Mouse (Mus musculus) heart, embryonic 14.5 days (tissue): Measurements from ENCODE around the gene Traf3ip3. TPM values are rescaled to one million over a fixed set of nuclear protein-coding genes. Genes with fewer than 3 reads are reported as not detected.

Experiments used
- ATAC-seq: fragments of 200-750 bp; cut with Nextera tagmentation; 2 replicates; pipeline ENCODE4 v1.8.0; 2017; ENCODE audit warnings: low read depth, moderate TSS enrichment; ENCODE audit not compliant: insufficient number of reproducible peaks, insufficient read depth, low FRiP score
- H3K27ac ChIP-seq, 2 experiments: fragments of 200-500 bp in 1 of 2; fragments of 300-500 bp in 1 of 2; sonication (generic) in 1 of 2; replicated peaks in 1 of 2; 2 replicates each; pipeline ENCODE4 v1.5.1; 2012 to 2014; ENCODE audit warnings: low read depth in 2 of 2, low read length in 2 of 2, control low read depth in 1 of 2, mild to moderate bottlenecking in 1 of 2, mixed read lengths in 1 of 2; ENCODE audit not compliant: control insufficient read depth in 1 of 2, insufficient read depth in 1 of 2
- H3K27me3 ChIP-seq: fragments of 300-500 bp; sonication (generic); 2 replicates; pipeline ENCODE4 v1.6.1; 2014; ENCODE audit warnings: mild to moderate bottlenecking, low read length, control low read depth; ENCODE audit not compliant: control insufficient read depth, insufficient read depth
- H3K36me3 ChIP-seq: fragments of 300-500 bp; sonication (generic); 2 replicates; pipeline ENCODE4 v1.6.1; 2014; ENCODE audit warnings: mild to moderate bottlenecking, control low read depth, low read length, mixed read lengths; ENCODE audit not compliant: control insufficient read depth, insufficient read depth
- H3K4me1 ChIP-seq, 2 experiments: fragments of 200-500 bp in 1 of 2; fragments of 300-500 bp in 1 of 2; sonication (generic) in 1 of 2; 2 replicates each; pipeline ENCODE4 v1.6.1; 2012 to 2014; ENCODE audit warnings: low read length in 2 of 2, control low read depth in 1 of 2, mixed read lengths in 1 of 2; ENCODE audit not compliant: control insufficient read depth in 2 of 2, insufficient read depth in 2 of 2
- H3K4me2 ChIP-seq: fragments of 300-500 bp; sonication (generic); 2 replicates; pipeline ENCODE4 v1.6.1; 2014; ENCODE audit warnings: mild to moderate bottlenecking, low read length
- H3K4me3 ChIP-seq, 2 experiments: fragments of 200-500 bp in 1 of 2; fragments of 300-500 bp in 1 of 2; sonication (generic) in 1 of 2; 2 replicates each; pipeline ENCODE4 v1.5.1; 2012 to 2014; ENCODE audit warnings: low read length in 2 of 2, mild to moderate bottlenecking in 2 of 2, control low read depth in 1 of 2, low read depth in 1 of 2, moderate library complexity in 1 of 2; ENCODE audit not compliant: control insufficient read depth in 1 of 2, insufficient read depth in 1 of 2
- H3K9ac ChIP-seq: fragments of 300-500 bp; sonication (generic); 2 replicates; pipeline ENCODE4 v1.6.1; 2014; ENCODE audit warnings: mild to moderate bottlenecking, low read length
- H3K9me3 ChIP-seq: fragments of 300-500 bp; sonication (generic); 2 replicates; pipeline ENCODE4 v1.6.1; 2016; ENCODE audit warnings: low read length, control low read depth; ENCODE audit not compliant: control insufficient read depth
- WGBS: fragments of 180-500 bp; shearing (Covaris S2); extraction: QIAGEN DNeasy Blood & Tissue Kit; methylation state at CpG from one replicate; pipeline ENCODE4 v1.1.7; 2014; 5-methylcytosine and 5-hydroxymethylcytosine counted together
- polyA plus RNA-seq: library from polyadenylated mRNA; unstranded; fragments of >200 nt; fragmentation: Nextera tagmentation; extraction: Ambion mirVana; gene quantifications from 2 replicates; pipeline ENCODE4 v1.2.1, GENCODE M21; 2014

The Traf3ip3 gene
- polyA plus RNA-seq, 1 experiment from 2014 or later, result 1.9 TPM

- H3K4me3 ChIP-seq, result no peak within 1 kb of the TSS
- H3K27ac ChIP-seq, result no peak within 1 kb of the TSS
- H3K9me3 ChIP-seq, result no peaks in the 10 kb centered on the region
- H3K36me3 ChIP-seq, result no peaks in the 10 kb centered on the region
- WGBS, result 81% methylated on average over 3 of the region's 3 CpGs
- ATAC-seq, result no peak
- H3K4me2 ChIP-seq, result no peak within 1 kb of the TSS
- peaks cover 0 to 5% of the 10 kb centered on the region in 2 experiments; a peak in 1 of 4 replicates for H3K4me1 ChIP-seq
- no peak within 1 kb of the TSS for H3K9ac ChIP-seq
- no peaks in the 10 kb centered on the region for H3K27me3 ChIP-seq
Observed at GRCm38 (mm10) chr1:193207503-193207902, 6.0 kb upstream of the Traf3ip3 start, which contains the start of gene Lamb3. Gene Lamb3, plus strand, starts transcription at chr1:193207699.

GRCm38 (mm10) chr1:193205431-193205830 lies 3.9 kb upstream of the Traf3ip3 start:
- H3K4me1 ChIP-seq, result peaks cover 0 to 5% of the 10 kb centered on the region in 2 experiments; a peak in 1 of 4 replicates
- no peak overlapping the region for H3K27ac ChIP-seq
- no peak for ATAC-seq
- WGBS, result 89% methylated on average over 2 of the region's 2 CpGs
- no peak overlapping the region for H3K9ac ChIP-seq
- H3K27me3 ChIP-seq, result no peaks in the 10 kb centered on the region
- no peaks in the 10 kb centered on the region for H3K36me3 ChIP-seq
- no peak overlapping the region for H3K4me2 ChIP-seq
- H3K4me3 ChIP-seq, result no peak overlapping the region
- H3K9me3 ChIP-seq, result no peaks in the 10 kb centered on the region

- no peaks in the 10 kb centered on the region for H3K9me3 ChIP-seq
- H3K27me3 ChIP-seq, result no peaks in the 10 kb centered on the region
- no peaks in the 10 kb centered on the region for H3K36me3 ChIP-seq
- no peak overlapping the region for H3K4me2 ChIP-seq
- no peak for ATAC-seq
- H3K4me1 ChIP-seq, result peaks cover 0 to 5% of the 10 kb centered on the region in 2 experiments; a peak in 1 of 4 replicates
- H3K4me3 ChIP-seq, result no peak overlapping the region
- no peak overlapping the region for H3K27ac ChIP-seq
- WGBS, result 54% methylated on average over 2 of the region's 2 CpGs
- no peak overlapping the region for H3K9ac ChIP-seq
Observed at GRCm38 (mm10) chr1:193203821-193204220, 2.3 kb upstream of the Traf3ip3 start.

- WGBS, result 75% methylated on average over 8 of the region's 8 CpGs
- Histone ChIP-seq H3K27me3 (no peaks in the 10 kb centered on the region), H3K4me3 (no peak overlapping the region), H3K9ac (no peak overlapping the region), H3K36me3 (no peaks in the 10 kb centered on the region), H3K4me2 (no peak overlapping the region), H3K27ac (no peak overlapping the region), H3K9me3 (no peaks in the 10 kb centered on the region), H3K4me1 (peaks cover 0 to 8% of the 10 kb centered on the region in 2 experiments; a peak in 1 of 4 replicates)
- ATAC-seq, result no peak
Observed at GRCm38 (mm10) chr1:193200640-193201382, 692 bp downstream of the Traf3ip3 start.

- Histone ChIP-seq H3K27ac (no peak overlapping the region), H3K4me3 (no peak overlapping the region), H3K9me3 (no peaks in the 10 kb centered on the region), H3K4me1 (0 out of 4 replicates have a peak, but pooled peaks cover 0 to 3% of the 10 kb centered on the region in 2 experiments), H3K9ac (no peak overlapping the region), H3K27me3 (no peaks in the 10 kb centered on the region), H3K4me2 (no peak overlapping the region), H3K36me3 (no peaks in the 10 kb centered on the region)
- WGBS, result 81% methylated on average over 2 of the region's 2 CpGs
- no peak for ATAC-seq
Observed at GRCm38 (mm10) chr1:193198312-193198711, 3.2 kb downstream of the Traf3ip3 start.

GRCm38 (mm10) chr1:193197494-193198205 lies 3.9 kb downstream of the Traf3ip3 start:
- Histone ChIP-seq H3K9me3 (no peaks in the 10 kb centered on the region), H3K4me3 (no peak overlapping the region), H3K36me3 (no peaks in the 10 kb centered on the region), H3K9ac (no peak overlapping the region), H3K27ac (no peak overlapping the region), H3K4me2 (no peak overlapping the region), H3K27me3 (no peaks in the 10 kb centered on the region), H3K4me1 (0 out of 4 replicates have a peak, but pooled peaks cover 0 to 3% of the 10 kb centered on the region in 2 experiments)
- no peak for ATAC-seq
- WGBS, result 85% methylated on average over 18 of the region's 18 CpGs

GRCm38 (mm10) chr1:193195169-193195810 lies 6.2 kb downstream of the Traf3ip3 start:
- WGBS, result 43% methylated on average over 3 of the region's 3 CpGs
- no peak for ATAC-seq

More at GRCm38 (mm10) chr1:193195169-193195810, 6.2 kb downstream of the Traf3ip3 start:
- Histone ChIP-seq H3K9ac (no peak overlapping the region), H3K27me3 (no peaks in the 10 kb centered on the region), H3K36me3 (no peaks in the 10 kb centered on the region), H3K4me3 (no peak overlapping the region), H3K4me2 (no peak overlapping the region), H3K9me3 (no peaks in the 10 kb centered on the region), H3K4me1 (peaks cover 15 to 20% of the 10 kb centered on the region in 2 experiments), H3K27ac (no peak overlapping the region)
